Mouse (Mus musculus): ENCODE data around the gene Acadsb. TPM values are rescaled to one million over a fixed set of nuclear protein-coding genes. Genes with fewer than 3 reads are reported as not detected.
A peak's percentile ranks its signal among the peaks of the same experiment; 100 is the strongest.

The Acadsb gene
- polyA plus RNA-seq (2014; fragmentation: Nextera tagmentation; extraction: Ambion mirVana): 104 and 113 TPM in 2 replicates

GRCm38 (mm10) chr7:131410416-131411058 lies at the start of gene Acadsb, which contains the start of gene Ikzf5:
Gene Acadsb (plus strand): TSS chr7:131410601.
Gene Ikzf5 (minus strand): TSS chr7:131410521.
- Histone ChIP-seq H3K9me3 (replicated peaks; ENCODE audit: control insufficient read depth, low read length) (no peaks in the 10 kb centered on the region), H3K9ac (replicated peaks; ENCODE audit: low read length) (peak within 1 kb of the TSS; percentile 92), H3K4me2 (ENCODE audit: low read depth, low read length) (peak within 1 kb of the TSS; percentile 63), H3K4me1 (ENCODE audit: control insufficient read depth, insufficient read depth, low read length) (no peaks in the 10 kb centered on the region), H3K36me3 (replicated peaks; ENCODE audit: control insufficient read depth, insufficient read depth, low read depth, low read length) (no peaks in the 10 kb centered on the region), H3K27ac (replicated peaks; ENCODE audit: low read depth, low read length) (peak within 1 kb of the TSS; percentile 52; the same call in 1 of the 2 replicates), H3K4me3 (ENCODE audit: low read depth, low read length) (peak within 1 kb of the TSS; percentile 88), H3K27me3 (ENCODE audit: control insufficient read depth, insufficient read depth, low read length) (no peaks in the 10 kb centered on the region)
- peak; percentile 99 for ATAC-seq (replicated peaks; ENCODE audit: insufficient number of reproducible peaks, low FRiP score, low TSS enrichment, low read depth)
- DNase-seq (ENCODE audit: low spot score): peak; percentile 97
- under 1% methylated on average over 42 of the region's 42 CpGs for WGBS

DNA sequence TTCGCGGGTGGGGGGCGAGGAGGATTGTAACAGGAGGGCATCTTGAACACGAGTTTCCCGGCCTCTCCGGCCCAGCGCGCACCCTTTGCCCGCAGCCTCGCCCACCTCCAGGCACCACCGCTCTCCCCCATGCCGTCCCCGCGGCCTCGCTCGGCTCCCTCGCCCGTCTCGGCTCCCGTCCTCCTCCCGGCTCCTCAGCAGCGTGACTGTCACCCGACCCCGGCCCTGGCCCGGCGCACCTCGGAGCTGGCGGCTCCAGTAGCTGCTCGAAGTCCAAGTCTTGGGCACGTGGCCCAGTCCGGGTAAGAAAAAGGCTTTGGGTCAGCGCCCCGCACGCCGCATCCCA lies 48.2 kb upstream of the Acadsb start:
- peak overlapping the region; percentile 59 for H3K4me2 ChIP-seq (ENCODE audit: low read depth, low read length)
- ATAC-seq (replicated peaks; ENCODE audit: insufficient number of reproducible peaks, low FRiP score, low TSS enrichment, low read depth) (peak; percentile 84), DNase-seq (ENCODE audit: low spot score) (no peak)
- no peaks in the 10 kb centered on the region for H3K9me3 ChIP-seq (replicated peaks; ENCODE audit: control insufficient read depth, low read length)
- H3K9ac ChIP-seq (replicated peaks; ENCODE audit: low read length): peak overlapping the region; percentile 82
- peaks cover 2% of the 10 kb centered on the region; the same call in 1 of the 2 replicates for H3K36me3 ChIP-seq (replicated peaks; ENCODE audit: control insufficient read depth, insufficient read depth, low read depth, low read length)
- peak overlapping the region; percentile 77 for H3K27ac ChIP-seq (replicated peaks; ENCODE audit: low read depth, low read length)
- H3K27me3 ChIP-seq (ENCODE audit: control insufficient read depth, insufficient read depth, low read length): no peaks in the 10 kb centered on the region
- under 1% methylated on average over 29 of the region's 35 CpGs for WGBS
- no peaks in the 10 kb centered on the region for H3K4me1 ChIP-seq (ENCODE audit: control insufficient read depth, insufficient read depth, low read length)
- H3K4me3 ChIP-seq (ENCODE audit: low read depth, low read length): peak overlapping the region; percentile 74

DNA sequence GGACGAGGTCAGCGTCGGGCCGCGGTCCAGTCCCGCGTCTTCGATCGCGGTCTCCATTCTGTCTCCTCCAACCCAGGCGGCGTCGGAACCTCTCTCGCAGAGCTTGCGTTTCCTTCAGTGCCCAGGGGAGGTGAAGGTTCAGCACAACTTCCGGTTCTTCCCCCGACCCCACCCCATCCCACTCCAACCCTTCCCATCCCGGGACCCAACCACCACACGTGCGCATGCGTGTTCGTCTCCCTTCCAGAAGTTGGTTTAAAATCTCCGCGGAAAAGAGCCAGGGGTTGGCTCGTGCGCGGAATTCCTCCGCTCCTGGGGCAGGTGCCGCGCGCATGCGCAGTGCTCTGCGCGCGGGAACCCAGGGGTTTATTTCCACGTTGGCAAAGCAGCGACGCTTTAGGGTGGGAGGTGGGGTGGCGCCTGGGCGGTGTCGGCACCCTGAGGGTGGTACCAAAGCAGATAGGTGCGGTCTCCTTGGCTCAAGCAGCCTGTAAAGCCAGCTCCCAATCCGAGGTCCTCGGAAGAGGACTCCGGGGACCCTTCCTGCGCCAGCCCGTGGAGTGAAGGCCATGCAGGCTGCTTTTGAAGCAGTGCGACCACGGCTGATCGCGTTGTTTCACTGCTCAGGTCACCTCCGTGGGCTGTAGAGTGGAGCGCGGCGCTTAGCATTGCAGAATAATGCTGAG lies 47.6 kb upstream of the Acadsb start, which contains the start of gene 2310057M21Rik:
2310057M21Rik (minus strand) TSS at position 145 of the 686 bp plus-strand sequence.
- H3K36me3 ChIP-seq (replicated peaks; ENCODE audit: control insufficient read depth, insufficient read depth, low read depth, low read length): peaks cover 2% of the 10 kb centered on the region; the same call in 1 of the 2 replicates
- peak; percentile 97 for ATAC-seq (replicated peaks; ENCODE audit: insufficient number of reproducible peaks, low FRiP score, low TSS enrichment, low read depth)
- peak within 1 kb of the TSS; percentile 82 for H3K9ac ChIP-seq (replicated peaks; ENCODE audit: low read length)
- H3K4me2 ChIP-seq (ENCODE audit: low read depth, low read length): peak within 1 kb of the TSS; percentile 87
- no peaks in the 10 kb centered on the region for H3K4me1 ChIP-seq (ENCODE audit: control insufficient read depth, insufficient read depth, low read length)
- WGBS: under 1% methylated on average over 55 of the region's 55 CpGs
- H3K27me3 ChIP-seq (ENCODE audit: control insufficient read depth, insufficient read depth, low read length): no peaks in the 10 kb centered on the region
- peak within 1 kb of the TSS; percentile 78 for H3K27ac ChIP-seq (replicated peaks; ENCODE audit: low read depth, low read length)
- DNase-seq (ENCODE audit: low spot score): peak; percentile 99
- H3K9me3 ChIP-seq (replicated peaks; ENCODE audit: control insufficient read depth, low read length): no peaks in the 10 kb centered on the region
- H3K4me3 ChIP-seq (ENCODE audit: low read depth, low read length): peak within 1 kb of the TSS; percentile 74

- no peak for DNase-seq (ENCODE audit: low spot score)
- WGBS: 92% methylated on average over 8 of the region's 8 CpGs
- H3K9ac ChIP-seq (replicated peaks; ENCODE audit: low read length): no peak overlapping the region
- H3K36me3 ChIP-seq (replicated peaks; ENCODE audit: control insufficient read depth, insufficient read depth, low read depth, low read length): no peaks in the 10 kb centered on the region
- no peaks in the 10 kb centered on the region for H3K9me3 ChIP-seq (replicated peaks; ENCODE audit: control insufficient read depth, low read length)
- H3K27me3 ChIP-seq (ENCODE audit: control insufficient read depth, insufficient read depth, low read length): no peaks in the 10 kb centered on the region
- H3K4me1 ChIP-seq (ENCODE audit: control insufficient read depth, insufficient read depth, low read length): no peaks in the 10 kb centered on the region
- no peak overlapping the region for H3K4me3 ChIP-seq (ENCODE audit: low read depth, low read length)
- no peak overlapping the region for H3K27ac ChIP-seq (replicated peaks; ENCODE audit: low read depth, low read length)
- no peak for ATAC-seq (replicated peaks; ENCODE audit: insufficient number of reproducible peaks, low FRiP score, low TSS enrichment, low read depth)
- no peak overlapping the region for H3K4me2 ChIP-seq (ENCODE audit: low read depth, low read length)
These were observed 46.3 kb upstream of the Acadsb start for GRCm38 (mm10) chr7:131364131-131364530.

GRCm38 (mm10) chr7:131370648-131371469 lies 39.5 kb upstream of the Acadsb start, which contains the start of gene Pstk:
Gene Pstk (plus strand): TSS chr7:131371141.
- DNase-seq (ENCODE audit: low spot score): peak; percentile 93
- peak within 1 kb of the TSS; percentile 89 for H3K27ac ChIP-seq (replicated peaks; ENCODE audit: low read depth, low read length)

DNA sequence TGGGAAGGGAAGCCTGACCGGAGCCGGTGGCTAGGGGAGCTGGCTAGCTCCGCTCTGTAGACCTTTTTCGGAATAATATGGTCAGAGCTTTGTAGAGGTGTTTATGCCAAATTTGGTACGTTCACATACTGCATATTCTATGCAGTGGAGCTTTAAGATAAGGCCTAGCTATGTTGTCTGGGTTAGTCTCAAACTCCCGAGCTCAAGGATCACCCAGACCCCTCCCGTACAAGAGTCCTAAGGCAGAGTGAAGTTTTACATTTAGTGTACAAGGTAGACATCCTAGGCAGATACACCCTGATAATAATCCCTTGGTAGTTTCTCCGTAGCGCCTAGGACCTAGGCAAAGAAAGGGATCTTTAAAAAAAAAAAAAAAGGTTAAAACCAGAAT lies 38.9 kb upstream of the Acadsb start:
- Histone ChIP-seq H3K4me3 (ENCODE audit: low read depth, low read length) (peak overlapping the region; percentile 72), H3K9ac (replicated peaks; ENCODE audit: low read length) (peak overlapping the region; percentile 95), H3K9me3 (replicated peaks; ENCODE audit: control insufficient read depth, low read length) (no peaks in the 10 kb centered on the region), H3K27me3 (ENCODE audit: control insufficient read depth, insufficient read depth, low read length) (no peaks in the 10 kb centered on the region), H3K4me2 (ENCODE audit: low read depth, low read length) (peak overlapping the region; percentile 62), H3K4me1 (ENCODE audit: control insufficient read depth, insufficient read depth, low read length) (no peaks in the 10 kb centered on the region), H3K27ac (replicated peaks; ENCODE audit: low read depth, low read length) (peak overlapping the region; percentile 89), H3K36me3 (replicated peaks; ENCODE audit: control insufficient read depth, insufficient read depth, low read depth, low read length) (no peaks in the 10 kb centered on the region)
- ATAC-seq (replicated peaks; ENCODE audit: insufficient number of reproducible peaks, low FRiP score, low TSS enrichment, low read depth) (no peak), DNase-seq (ENCODE audit: low spot score) (no peak)
- 14% methylated on average over 9 of the region's 9 CpGs for WGBS

More at GRCm38 (mm10) chr7:131370648-131371469, 39.5 kb upstream of the Acadsb start, which contains the start of gene Pstk:
- Histone ChIP-seq H3K4me1 (ENCODE audit: control insufficient read depth, insufficient read depth, low read length) (no peaks in the 10 kb centered on the region), H3K4me2 (ENCODE audit: low read depth, low read length) (peak within 1 kb of the TSS; percentile 62), H3K27me3 (ENCODE audit: control insufficient read depth, insufficient read depth, low read length) (no peaks in the 10 kb centered on the region), H3K9ac (replicated peaks; ENCODE audit: low read length) (peak within 1 kb of the TSS; percentile 95), H3K36me3 (replicated peaks; ENCODE audit: control insufficient read depth, insufficient read depth, low read depth, low read length) (no peaks in the 10 kb centered on the region), H3K4me3 (ENCODE audit: low read depth, low read length) (peak within 1 kb of the TSS; percentile 72), H3K9me3 (replicated peaks; ENCODE audit: control insufficient read depth, low read length) (no peaks in the 10 kb centered on the region)
- WGBS: 5% methylated on average over 47 of the region's 47 CpGs
- peak; percentile 93 for ATAC-seq (replicated peaks; ENCODE audit: insufficient number of reproducible peaks, low FRiP score, low TSS enrichment, low read depth)

DNA sequence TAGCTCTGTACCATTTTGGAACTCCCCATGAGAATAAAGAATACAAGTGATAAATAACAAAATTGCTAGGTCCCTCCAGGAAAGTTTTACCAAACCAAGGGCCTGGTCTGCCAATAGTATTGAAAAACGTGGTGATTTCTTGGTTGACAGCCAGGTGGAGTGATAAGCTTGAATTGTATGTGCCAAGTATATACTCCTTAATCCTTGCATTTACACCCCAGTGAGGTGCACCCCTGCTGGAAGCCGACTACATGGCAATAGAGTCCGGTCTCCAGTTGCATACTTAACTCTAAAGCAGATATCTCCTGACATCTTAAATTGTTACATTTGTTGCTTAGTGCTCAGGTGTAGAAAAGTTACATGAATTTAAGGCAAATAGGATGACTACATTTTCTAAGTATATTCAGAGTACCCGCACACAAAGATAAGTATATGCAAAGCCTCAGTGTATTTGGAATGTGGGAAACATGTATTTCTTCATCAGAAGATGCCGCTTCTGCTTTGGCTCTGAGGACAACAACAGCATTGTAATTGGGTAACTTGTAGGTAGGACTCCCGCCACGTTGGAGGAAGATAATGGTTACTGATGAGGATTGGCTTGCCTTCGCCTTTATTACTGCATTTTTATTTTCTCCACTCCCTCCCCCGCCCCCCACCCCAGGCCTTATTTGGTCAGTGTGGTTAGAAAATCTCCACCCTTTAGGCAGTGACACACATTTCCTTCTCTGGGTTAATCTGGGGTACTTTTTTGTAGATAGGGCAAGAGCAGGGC lies 38.3 kb upstream of the Acadsb start:
- Histone ChIP-seq H3K9me3 (replicated peaks; ENCODE audit: control insufficient read depth, low read length) (no peaks in the 10 kb centered on the region), H3K4me2 (ENCODE audit: low read depth, low read length) (peak overlapping the region; percentile 62), H3K27ac (replicated peaks; ENCODE audit: low read depth, low read length) (no peak overlapping the region), H3K27me3 (ENCODE audit: control insufficient read depth, insufficient read depth, low read length) (no peaks in the 10 kb centered on the region), H3K4me3 (ENCODE audit: low read depth, low read length) (peak overlapping the region; percentile 72), H3K36me3 (replicated peaks; ENCODE audit: control insufficient read depth, insufficient read depth, low read depth, low read length) (no peaks in the 10 kb centered on the region), H3K4me1 (ENCODE audit: control insufficient read depth, insufficient read depth, low read length) (no peaks in the 10 kb centered on the region), H3K9ac (replicated peaks; ENCODE audit: low read length) (no peak overlapping the region)
- peak; percentile 3 for DNase-seq (ENCODE audit: low spot score)
- WGBS: 74% methylated on average over 9 of the region's 9 CpGs
- ATAC-seq (replicated peaks; ENCODE audit: insufficient number of reproducible peaks, low FRiP score, low TSS enrichment, low read depth): no peak
